Mouse (Mus musculus) kidney, embryonic 14.5 days (tissue): ENCODE results near the gene Dok3. TPM values are rescaled to one million over a fixed set of nuclear protein-coding genes. Genes with fewer than 3 reads are reported as not detected.

ENCODE experiments used
- ATAC-seq: fragments of 200-750 bp; cut with Nextera tagmentation; 2 replicates; pipeline ENCODE4 v1.8.0; 2017; ENCODE audit warnings: moderate number of reproducible peaks, mild to moderate bottlenecking, moderate TSS enrichment, moderate library complexity; ENCODE audit not compliant: low FRiP score, low TSS enrichment
- H3K27ac ChIP-seq: fragments of 300-500 bp; sonication (generic); 2 replicates; pipeline ENCODE4 v1.5.1; 2014; ENCODE audit warnings: low read depth, mild to moderate bottlenecking, low read length, moderate library complexity, mixed read lengths
- H3K27me3 ChIP-seq: fragments of 300-500 bp; sonication (generic); 2 replicates; pipeline ENCODE4 v1.6.1; 2014; ENCODE audit warnings: mild to moderate bottlenecking, low read length; ENCODE audit not compliant: control insufficient read depth, insufficient read depth
- H3K36me3 ChIP-seq: fragments of 300-500 bp; sonication (generic); 2 replicates; pipeline ENCODE4 v1.6.1; 2014; ENCODE audit warnings: low read length, mixed read lengths; ENCODE audit not compliant: control insufficient read depth, insufficient read depth
- H3K4me1 ChIP-seq: fragments of 300-500 bp; sonication (generic); 2 replicates; pipeline ENCODE4 v1.6.1; 2014; ENCODE audit warnings: low read length, mixed read lengths; ENCODE audit not compliant: control insufficient read depth, insufficient read depth
- H3K4me2 ChIP-seq: fragments of 300-500 bp; sonication (generic); replicated peaks from 2 replicates; pipeline ENCODE4 v1.6.1; 2014; ENCODE audit warnings: low read depth, mild to moderate bottlenecking, low read length
- H3K4me3 ChIP-seq: fragments of 300-500 bp; sonication (generic); 2 replicates; pipeline ENCODE4 v1.5.1; 2014; ENCODE audit warnings: mild to moderate bottlenecking, low read length
- H3K9ac ChIP-seq: fragments of 300-500 bp; sonication (generic); 2 replicates; pipeline ENCODE4 v1.6.1; 2014; ENCODE audit warnings: low read depth, mild to moderate bottlenecking, low read length, moderate library complexity
- H3K9me3 ChIP-seq: fragments of 300-500 bp; sonication (generic); 2 replicates; pipeline ENCODE4 v1.6.1; 2016; ENCODE audit warnings: low read length; ENCODE audit not compliant: control insufficient read depth
- WGBS: fragments of 180-500 bp; shearing (Covaris S2); extraction: QIAGEN DNeasy Blood & Tissue Kit; methylation state at CpG from one replicate; pipeline ENCODE4 v1.1.7; 2014; 5-methylcytosine and 5-hydroxymethylcytosine counted together
- microRNA-seq: library from miRNA; unstranded; fragments of <30 nt; microRNA quantifications from one replicate; pipeline ENCODE4, GENCODE M21; 2016
- polyA plus RNA-seq: library from polyadenylated mRNA; unstranded; fragments of >200 nt; fragmentation: Nextera tagmentation; extraction: Ambion mirVana; gene quantifications from 2 replicates; pipeline ENCODE4 v1.2.1, GENCODE M21; 2014

The Dok3 gene
- polyA plus RNA-seq, 1 experiment from 2014 or later, result 1.9 TPM

DNA sequence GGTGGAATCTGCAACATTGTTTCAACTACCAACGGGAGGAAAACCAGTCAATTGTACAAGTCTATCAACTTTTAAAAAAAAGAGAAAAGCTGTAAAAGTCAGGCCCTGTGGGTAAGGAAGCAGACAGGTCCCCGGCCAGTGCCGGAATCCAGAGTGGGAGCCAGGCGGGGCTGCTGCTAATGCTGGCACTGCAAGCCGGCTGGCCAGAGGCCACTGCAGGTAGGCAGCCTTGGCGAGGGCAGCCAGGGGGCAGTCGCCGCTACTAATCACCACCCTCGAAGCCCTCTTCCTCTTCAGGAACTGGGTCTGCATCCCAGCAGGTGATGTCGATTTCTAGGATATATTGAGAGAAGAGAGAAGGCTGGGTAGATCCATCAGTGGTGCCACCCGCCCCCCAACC lies 55.1 kb downstream of the Dok3 start:
- H3K4me3 ChIP-seq, result no peak overlapping the region
- peaks cover 6% of the 10 kb centered on the region; the same call in 1 of the 2 replicates for H3K4me1 ChIP-seq
- H3K4me2 ChIP-seq, result no peak overlapping the region
- H3K9ac ChIP-seq, result no peak overlapping the region
- no peak overlapping the region for H3K27ac ChIP-seq
- no peaks in the 10 kb centered on the region for H3K9me3 ChIP-seq
- WGBS, result 75% methylated on average over 11 of the region's 11 CpGs
- H3K36me3 ChIP-seq, result peaks cover 42% of the 10 kb centered on the region
- H3K27me3 ChIP-seq, result no peaks in the 10 kb centered on the region
- ATAC-seq, result no peak

Small RNAs within 50 kb of the gene (microRNA-seq; reads per million reads assigned to microRNA genes)
- gene Mir6944 (29.5 reads per million, percentile 40 among the genes with 10 or more reads in this experiment), gene Mir6945 (1.3 reads per million)

Other genes starting within 250 kb of the Dok3 start
- gene Prelid1, start 208.8 kb downstream of the Dok3 start, polyA plus RNA-seq, result 482 and 508 TPM in 2 replicates
- 80.1 and 92.5 TPM in 2 replicates for gene Rab24, start 207.3 kb downstream of the Dok3 start, polyA plus RNA-seq
- 25.7 and 31.2 TPM in 2 replicates for gene Mxd3, start 199.5 kb downstream of the Dok3 start, polyA plus RNA-seq
- 75.0 and 108 TPM in 2 replicates for gene Lman2, start 166.5 kb downstream of the Dok3 start, polyA plus RNA-seq
- gene Rgs14, start 159.6 kb downstream of the Dok3 start, polyA plus RNA-seq, result 0.86 and 0.92 TPM in 2 replicates
- gene Slc34a1, start 131.1 kb downstream of the Dok3 start, polyA plus RNA-seq, result 15.5 and 39.4 TPM in 2 replicates
- gene Pfn3, start 114.1 kb downstream of the Dok3 start, polyA plus RNA-seq, result not detected in 2 replicates
- gene F12, start 102.5 kb downstream of the Dok3 start, polyA plus RNA-seq, result not detected in 2 replicates
- 38.9 and 59.3 TPM in 2 replicates for gene Grk6, start 84.2 kb downstream of the Dok3 start, polyA plus RNA-seq
- 0.77 and 3.4 TPM in 2 replicates for gene Prr7, start 65.0 kb downstream of the Dok3 start, polyA plus RNA-seq
- 118 and 164 TPM in 2 replicates for gene Dbn1, start 41.2 kb downstream of the Dok3 start, polyA plus RNA-seq
- gene Pdlim7, start 15.6 kb downstream of the Dok3 start, polyA plus RNA-seq, result 136 and 141 TPM in 2 replicates
- 94.1 and 94.7 TPM in 2 replicates for gene Ddx41, start 7.4 kb upstream of the Dok3 start, polyA plus RNA-seq
- gene Fam193b, start 41.8 kb upstream of the Dok3 start, polyA plus RNA-seq, result 36.7 and 39.3 TPM in 2 replicates
- 73.5 and 232 TPM in 2 replicates for gene Tmed9, start 44.4 kb upstream of the Dok3 start, polyA plus RNA-seq
- gene B4galt7, start 70.6 kb upstream of the Dok3 start, polyA plus RNA-seq, result 13.5 and 18.2 TPM in 2 replicates
- 58.3 and 60.3 TPM in 2 replicates for gene Caml, start 93.7 kb upstream of the Dok3 start, polyA plus RNA-seq
- 35.7 and 48.5 TPM in 2 replicates for gene Ddx46, start 105.7 kb upstream of the Dok3 start, polyA plus RNA-seq
- gene B230219D22Rik, start 163.8 kb upstream of the Dok3 start, polyA plus RNA-seq, result 55.2 and 77.6 TPM in 2 replicates
- 87.1 and 91.7 TPM in 2 replicates for gene Txndc15, start 185.4 kb upstream of the Dok3 start, polyA plus RNA-seq
- gene Pcbd2, start 198.1 kb upstream of the Dok3 start, polyA plus RNA-seq, result 49.2 and 58.4 TPM in 2 replicates